Mouse (Mus musculus): ENCODE measurements around the gene Igsf8. TPM values are rescaled to one million over a fixed set of nuclear protein-coding genes. Genes with fewer than 3 reads are reported as not detected.
"Not testable (repeated sequence)": the region's sequence is repeated elsewhere in the genome, so short reads cannot be mapped to it uniquely, and the experiment has no call there.

The Igsf8 gene
- polyA plus RNA-seq, 1 experiment from 2014 or later: 45.9 TPM

DNA sequence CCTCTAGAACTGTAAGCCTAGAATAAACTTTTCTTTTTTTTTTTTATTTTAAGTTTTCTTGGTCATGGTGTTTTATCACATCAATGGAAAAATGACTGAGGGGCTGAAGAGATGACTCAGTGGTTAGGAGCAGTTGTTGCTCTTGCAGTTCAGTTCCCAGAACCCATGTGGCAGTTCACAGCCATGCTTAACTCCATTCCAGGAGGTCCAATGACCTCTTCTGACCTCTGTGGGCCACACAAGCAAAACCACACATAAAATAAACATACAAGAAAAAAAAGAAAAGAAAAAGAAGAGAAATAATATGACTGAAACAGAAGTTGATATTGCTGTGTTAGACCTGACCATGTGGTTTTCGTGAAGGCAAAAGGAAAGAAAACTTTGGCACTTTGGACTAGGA, 32.2 kb upstream of the Igsf8 start:
- H3K36me3 ChIP-seq: no peaks in the 10 kb centered on the region
- 94% methylated on average over 1 of the region's 1 CpGs for WGBS
- no peaks in the 10 kb centered on the region for H3K9me3 ChIP-seq
- no peak overlapping the region for H3K27ac ChIP-seq
- ATAC-seq (ENCODE audit: insufficient number of reproducible peaks, insufficient read depth, low FRiP score, low TSS enrichment, low read depth): no peak
- H3K27me3 ChIP-seq: no peaks in the 10 kb centered on the region
- no peaks in the 10 kb centered on the region for H3K4me1 ChIP-seq (replicated peaks)
- no peak overlapping the region for H3K4me2 ChIP-seq
- H3K9ac ChIP-seq (replicated peaks): no peak overlapping the region
- H3K4me3 ChIP-seq (replicated peaks): no peak overlapping the region

DNA sequence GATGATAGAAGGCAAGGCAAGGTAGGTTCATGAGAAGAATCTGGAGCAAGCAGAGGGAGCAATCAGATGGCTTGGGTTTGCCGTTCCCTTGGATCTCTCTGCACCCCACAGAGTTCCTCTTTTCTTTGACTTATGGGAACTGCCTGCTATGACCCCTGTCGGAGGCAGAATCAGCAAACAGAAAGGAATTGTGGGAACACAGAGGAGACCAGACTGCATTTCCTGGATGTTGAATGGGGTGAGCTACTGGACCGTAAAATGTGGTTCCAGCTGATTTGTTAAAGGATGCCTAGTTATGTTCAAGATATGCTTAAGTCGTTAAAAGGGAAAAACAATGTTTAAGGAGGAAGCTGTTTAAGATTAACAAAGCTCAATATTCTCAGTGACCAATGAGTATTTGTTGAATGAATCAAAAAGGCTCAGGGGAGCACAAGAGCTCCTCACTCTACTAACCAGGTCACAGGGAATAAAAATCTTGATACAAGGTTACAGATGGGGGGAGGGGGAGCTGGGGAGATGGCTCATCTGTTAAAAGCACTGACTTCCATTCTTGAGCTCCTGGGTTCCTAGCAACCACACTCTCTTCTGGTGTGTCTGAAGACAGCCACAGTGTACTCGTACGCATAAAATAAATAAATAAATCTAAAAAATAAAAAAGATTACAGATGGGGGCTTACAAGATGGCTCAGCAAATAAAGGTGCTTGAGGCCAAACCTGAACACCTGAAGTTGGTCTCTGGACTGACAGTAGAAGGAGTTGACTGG, 20.3 kb upstream of the Igsf8 start:
- Histone ChIP-seq H3K27me3 (peaks cover 22% of the 10 kb centered on the region), H3K4me2 (no peak overlapping the region), H3K9ac (replicated peaks) (no peak overlapping the region), H3K9me3 (no peaks in the 10 kb centered on the region), H3K4me3 (replicated peaks) (no peak overlapping the region), H3K4me1 (replicated peaks) (peaks cover 11% of the 10 kb centered on the region; the same call in 1 of the 2 replicates), H3K27ac (no peak overlapping the region), H3K36me3 (no peaks in the 10 kb centered on the region)
- no peak for ATAC-seq (ENCODE audit: insufficient number of reproducible peaks, insufficient read depth, low FRiP score, low TSS enrichment, low read depth)
- WGBS: 64% methylated on average over 6 of the region's 6 CpGs

- ATAC-seq (ENCODE audit: insufficient number of reproducible peaks, insufficient read depth, low FRiP score, low TSS enrichment, low read depth): no peak
- WGBS: 66% methylated on average over 2 of the region's 2 CpGs
- H3K27ac ChIP-seq: no peak overlapping the region
- no peak overlapping the region for H3K4me3 ChIP-seq (replicated peaks)
- peaks cover 22% of the 10 kb centered on the region for H3K27me3 ChIP-seq
- no peak overlapping the region for H3K4me2 ChIP-seq
- no peaks in the 10 kb centered on the region for H3K36me3 ChIP-seq
- H3K9me3 ChIP-seq: no peaks in the 10 kb centered on the region
- H3K4me1 ChIP-seq (replicated peaks): peaks cover 11% of the 10 kb centered on the region; the same call in 1 of the 2 replicates
- H3K9ac ChIP-seq (replicated peaks): no peak overlapping the region
Measured at GRCm38 (mm10) chr1:172242401-172242800, 19.0 kb upstream of the Igsf8 start.

DNA sequence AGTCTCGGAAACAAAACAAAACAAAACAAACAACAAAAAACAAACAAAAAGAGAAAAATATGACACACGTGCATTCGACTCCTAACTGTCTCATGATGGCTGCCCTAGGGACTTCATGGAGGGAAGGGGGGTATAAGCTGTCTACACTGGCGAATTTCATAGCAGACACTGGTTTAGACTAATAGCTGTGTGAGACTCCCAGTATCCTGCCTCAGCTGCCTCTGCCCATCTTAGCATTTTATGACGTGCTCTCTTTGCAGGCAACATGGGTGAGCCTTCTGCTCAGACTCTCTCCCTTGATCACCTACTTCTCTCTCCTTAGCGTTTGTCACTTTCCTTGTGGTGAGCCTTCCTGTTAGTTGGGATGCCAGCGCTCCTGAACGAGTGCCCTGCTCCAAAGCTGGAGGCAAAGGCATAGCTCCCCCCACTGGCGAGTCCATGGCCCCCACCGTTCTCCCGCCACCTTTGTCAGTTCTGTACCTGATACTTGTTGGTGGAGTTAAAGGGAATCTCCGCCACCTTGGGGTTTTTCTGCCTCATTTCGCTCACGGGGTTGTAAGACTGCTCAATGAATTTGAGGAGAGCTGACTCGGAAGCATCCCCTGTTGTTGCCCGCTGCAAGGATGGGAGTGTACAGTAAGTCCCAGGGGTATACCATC, 17.8 kb upstream of the Igsf8 start:
- H3K4me1 ChIP-seq (replicated peaks): peaks cover 11% of the 10 kb centered on the region; the same call in 1 of the 2 replicates
- no peak overlapping the region for H3K27ac ChIP-seq
- H3K9me3 ChIP-seq: no peaks in the 10 kb centered on the region
- ATAC-seq (ENCODE audit: insufficient number of reproducible peaks, insufficient read depth, low FRiP score, low TSS enrichment, low read depth): no peak
- 24% methylated on average over 16 of the region's 16 CpGs for WGBS
- no peaks in the 10 kb centered on the region for H3K36me3 ChIP-seq
- peaks cover 22% of the 10 kb centered on the region for H3K27me3 ChIP-seq
- peak overlapping the region; percentile 16; the same call in 1 of the 2 replicates for H3K4me3 ChIP-seq (replicated peaks)
- H3K9ac ChIP-seq (replicated peaks): no peak overlapping the region
- peak overlapping the region; percentile 35 for H3K4me2 ChIP-seq

GRCm38 (mm10) chr1:172244645-172245044, 16.8 kb upstream of the Igsf8 start:
- Histone ChIP-seq H3K4me1 (replicated peaks) (peaks cover 11% of the 10 kb centered on the region; the same call in 1 of the 2 replicates), H3K27me3 (peaks cover 22% of the 10 kb centered on the region), H3K4me3 (replicated peaks) (peak overlapping the region; percentile 16; the same call in 1 of the 2 replicates), H3K4me2 (peak overlapping the region; percentile 35)
- not testable (repeated sequence) for H3K27ac ChIP-seq; H3K9me3 ChIP-seq; H3K9ac ChIP-seq (replicated peaks); ATAC-seq (ENCODE audit: insufficient number of reproducible peaks, insufficient read depth, low FRiP score, low TSS enrichment, low read depth); H3K36me3 ChIP-seq
- WGBS: 32% methylated on average over 23 of the region's 23 CpGs

- Histone ChIP-seq H3K4me2 (no peak overlapping the region), H3K4me1 (replicated peaks) (peaks cover 11% of the 10 kb centered on the region; the same call in 1 of the 2 replicates), H3K27ac (no peak overlapping the region), H3K4me3 (replicated peaks) (no peak overlapping the region), H3K9ac (replicated peaks) (no peak overlapping the region), H3K27me3 (peaks cover 22% of the 10 kb centered on the region), H3K9me3 (no peaks in the 10 kb centered on the region), H3K36me3 (no peaks in the 10 kb centered on the region)
- 69% methylated on average over 4 of the region's 4 CpGs for WGBS
- no peak for ATAC-seq (ENCODE audit: insufficient number of reproducible peaks, insufficient read depth, low FRiP score, low TSS enrichment, low read depth)
Measured at GRCm38 (mm10) chr1:172247216-172247615, 14.2 kb upstream of the Igsf8 start.

DNA sequence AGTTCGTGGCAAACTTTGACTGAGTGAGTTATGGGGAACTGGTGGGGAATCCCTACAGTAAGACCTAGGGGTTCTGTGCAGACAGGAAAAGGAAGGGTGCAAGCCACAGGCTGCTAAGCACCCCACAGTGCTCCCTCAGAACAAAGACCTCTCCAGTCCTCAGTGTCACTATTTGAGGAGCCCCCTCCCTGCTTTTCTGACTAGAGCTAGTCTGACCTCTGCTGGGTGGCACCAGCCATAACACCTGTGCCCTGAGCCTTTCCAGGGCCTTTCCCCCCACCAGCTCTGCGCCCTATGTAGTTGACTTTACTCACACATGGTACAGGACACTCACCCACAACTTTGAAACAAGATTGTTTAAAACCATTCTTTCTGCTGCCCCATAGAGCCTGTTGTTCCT, 13.8 kb upstream of the Igsf8 start:
- WGBS: 48% methylated on average over 2 of the region's 2 CpGs
- Histone ChIP-seq H3K4me3 (replicated peaks) (no peak overlapping the region), H3K9ac (replicated peaks) (no peak overlapping the region), H3K36me3 (no peaks in the 10 kb centered on the region), H3K27me3 (peaks cover 22% of the 10 kb centered on the region), H3K27ac (no peak overlapping the region), H3K4me2 (no peak overlapping the region), H3K9me3 (no peaks in the 10 kb centered on the region), H3K4me1 (replicated peaks) (peaks cover 11% of the 10 kb centered on the region; the same call in 1 of the 2 replicates)
- ATAC-seq (ENCODE audit: insufficient number of reproducible peaks, insufficient read depth, low FRiP score, low TSS enrichment, low read depth): peak; percentile 48; the same call in 1 of the 2 replicates

DNA sequence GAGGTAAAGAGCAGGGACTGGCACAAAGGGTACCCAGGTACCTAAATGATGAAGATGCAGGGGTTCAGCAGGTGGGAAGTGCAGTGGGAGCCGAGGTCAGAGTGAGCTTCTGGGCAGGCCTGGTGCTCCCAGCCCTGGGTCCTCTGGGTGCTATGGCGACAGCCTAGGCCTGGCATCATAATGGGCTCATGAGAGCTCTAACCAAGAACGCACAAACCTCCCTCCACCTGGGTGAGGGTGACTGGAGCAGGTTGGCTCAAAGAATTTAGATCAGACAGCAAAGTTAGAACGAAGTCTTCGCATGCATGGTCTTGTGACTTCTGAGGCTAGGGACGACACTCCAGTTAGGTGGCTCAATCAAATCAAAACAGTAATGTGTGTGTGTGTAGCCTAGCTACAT, 3.1 kb upstream of the Igsf8 start, which contains the start of gene Atp1a4:
Gene Atp1a4, minus strand, starts transcription at position 101 of the 400 bp plus-strand sequence.
- Histone ChIP-seq H3K9me3 (0 out of 2 replicates have a peak, but pooled peaks cover 3% of the 10 kb centered on the region), H3K4me2 (no peak within 1 kb of the TSS), H3K9ac (replicated peaks) (no peak within 1 kb of the TSS), H3K27ac (no peak within 1 kb of the TSS), H3K27me3 (no peaks in the 10 kb centered on the region), H3K4me3 (replicated peaks) (no peak within 1 kb of the TSS), H3K36me3 (no peaks in the 10 kb centered on the region), H3K4me1 (replicated peaks) (no peaks in the 10 kb centered on the region)
- 87% methylated on average over 6 of the region's 6 CpGs for WGBS
- no peak for ATAC-seq (ENCODE audit: insufficient number of reproducible peaks, insufficient read depth, low FRiP score, low TSS enrichment, low read depth)

DNA sequence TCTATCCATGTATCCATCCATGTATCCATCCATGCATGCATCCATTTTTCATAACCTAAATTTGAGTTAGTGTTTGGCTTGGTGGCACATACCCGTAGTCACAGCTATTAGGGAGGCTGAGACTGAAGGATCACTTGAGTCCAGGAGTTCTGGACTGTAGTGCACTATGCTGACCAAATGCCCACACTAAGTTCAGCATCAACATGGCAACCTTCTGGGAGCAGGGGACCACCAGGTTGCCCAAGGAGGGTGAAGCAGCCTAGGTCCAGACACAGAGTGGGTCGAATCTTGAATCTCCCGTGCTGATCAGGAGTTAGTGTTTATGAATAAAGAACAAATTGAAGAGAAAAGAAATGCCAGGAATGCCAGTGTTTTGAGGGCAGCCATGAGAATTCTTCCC, 9.8 kb downstream of the Igsf8 start:
- Histone ChIP-seq H3K9ac (replicated peaks) (no peak overlapping the region), H3K4me1 (replicated peaks) (no peaks in the 10 kb centered on the region), H3K27me3 (no peaks in the 10 kb centered on the region), H3K27ac (no peak overlapping the region), H3K36me3 (no peaks in the 10 kb centered on the region), H3K4me3 (replicated peaks) (no peak overlapping the region), H3K9me3 (no peaks in the 10 kb centered on the region), H3K4me2 (no peak overlapping the region)
- ATAC-seq (ENCODE audit: insufficient number of reproducible peaks, insufficient read depth, low FRiP score, low TSS enrichment, low read depth): no peak
- WGBS: 89% methylated on average over 3 of the region's 3 CpGs

DNA sequence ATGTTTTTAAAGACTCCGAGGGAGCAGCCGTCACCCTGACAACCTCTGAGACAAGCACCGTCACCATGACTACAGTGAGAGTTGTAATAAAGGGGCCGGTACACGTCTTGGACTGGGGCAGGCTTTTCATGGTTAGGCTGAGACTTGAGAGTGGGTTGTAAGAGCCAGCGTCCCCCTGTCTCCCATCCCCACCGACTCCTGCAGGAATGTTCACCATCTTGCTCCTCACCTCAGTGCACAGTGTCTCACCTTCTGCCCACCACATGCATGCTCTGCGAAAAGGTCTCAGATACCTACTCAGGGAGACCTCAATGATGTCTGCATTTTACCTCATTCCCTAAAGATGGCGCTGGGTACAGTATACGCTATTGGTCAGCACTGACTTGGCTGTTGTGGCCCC, 10.3 kb downstream of the Igsf8 start:
- no peaks in the 10 kb centered on the region for H3K4me1 ChIP-seq (replicated peaks)
- H3K27ac ChIP-seq: no peak overlapping the region
- no peak for ATAC-seq (ENCODE audit: insufficient number of reproducible peaks, insufficient read depth, low FRiP score, low TSS enrichment, low read depth)
- WGBS: 75% methylated on average over 10 of the region's 10 CpGs
- no peak overlapping the region for H3K4me2 ChIP-seq
- H3K9ac ChIP-seq (replicated peaks): no peak overlapping the region
- H3K9me3 ChIP-seq: no peaks in the 10 kb centered on the region
- H3K36me3 ChIP-seq: no peaks in the 10 kb centered on the region
- H3K27me3 ChIP-seq: no peaks in the 10 kb centered on the region
- H3K4me3 ChIP-seq (replicated peaks): no peak overlapping the region

- Histone ChIP-seq H3K4me2 (no peak overlapping the region), H3K27ac (no peak overlapping the region), H3K9me3 (no peaks in the 10 kb centered on the region), H3K4me1 (replicated peaks) (no peaks in the 10 kb centered on the region), H3K9ac (replicated peaks) (no peak overlapping the region), H3K36me3 (no peaks in the 10 kb centered on the region; the same call in 1 of the 2 replicates), H3K27me3 (no peaks in the 10 kb centered on the region), H3K4me3 (replicated peaks) (no peak overlapping the region)
- WGBS: 80% methylated on average over 6 of the region's 6 CpGs
- ATAC-seq (ENCODE audit: insufficient number of reproducible peaks, insufficient read depth, low FRiP score, low TSS enrichment, low read depth): no peak
Measured at GRCm38 (mm10) chr1:172273386-172273785, 11.9 kb downstream of the Igsf8 start.
